Mouse (Mus musculus): ENCODE measurements at regions not wholly inside any gene's neighbourhood (a gene's known extent, or its start where the extent isn't known, plus 50 kb on each side); places are given as distances from the start of the nearest gene placed in this dataset.
"Not testable (repeated sequence)": the region's sequence is repeated elsewhere in the genome, so short reads cannot be mapped to it uniquely, and the experiment has no call there.

- intact Hi-C loops (cut with DNase I): no loop called here
- H3K27ac ChIP-seq: no peak overlapping the region
- H3K79me2 ChIP-seq (replicated peaks; ENCODE audit: control insufficient read depth, insufficient read depth, low read length): no peaks in the 10 kb centered on the region
- DNase-seq: no peak
- H3K4me1 ChIP-seq (ENCODE audit: control insufficient read depth, insufficient read depth, low read length): no peaks in the 10 kb centered on the region
- no peaks in the 10 kb centered on the region for H3K27me3 ChIP-seq (ENCODE audit: control insufficient read depth, insufficient read depth, low read length)
- H3K9ac ChIP-seq (ENCODE audit: low read depth, low read length): no peak overlapping the region
- H3K36me3 ChIP-seq (ENCODE audit: control insufficient read depth, insufficient read depth, low read length): no peaks in the 10 kb centered on the region
- H3K4me3 ChIP-seq: no peak overlapping the region
- no peak for TF ChIP-seq POLR2A (IDR thresholded peaks at IDR 0.05; ENCODE audit: insufficient read depth, low read depth, low read length)
- TF ChIP-seq CTCF (IDR thresholded peaks at IDR 0.05): peak; percentile 51
- 41% methylated on average over 6 of the region's 6 CpGs for WGBS
These were observed 111.3 kb downstream of the Syt10 start for GRCm38 (mm10) chr15:89730320-89730719.

GRCm38 (mm10) chr15:89724356-89724755, 117.3 kb downstream of the Syt10 start:
- Histone ChIP-seq H3K36me3 (ENCODE audit: control insufficient read depth, insufficient read depth, low read length) (no peaks in the 10 kb centered on the region), H3K79me2 (replicated peaks; ENCODE audit: control insufficient read depth, insufficient read depth, low read length) (no peaks in the 10 kb centered on the region), H3K9ac (ENCODE audit: low read depth, low read length) (no peak overlapping the region), H3K4me1 (ENCODE audit: control insufficient read depth, insufficient read depth, low read length) (no peaks in the 10 kb centered on the region), H3K27me3 (ENCODE audit: control insufficient read depth, insufficient read depth, low read length) (no peaks in the 10 kb centered on the region), H3K4me3 (no peak overlapping the region), H3K27ac (no peak overlapping the region)
- no peak for TF ChIP-seq CTCF (IDR thresholded peaks at IDR 0.05)
- no peak for TF ChIP-seq POLR2A (IDR thresholded peaks at IDR 0.05; ENCODE audit: insufficient read depth, low read depth, low read length)
- no peak for TF ChIP-seq EP300 (IDR thresholded peaks at IDR 0.05; ENCODE audit: insufficient read depth, low read depth, low read length)
- DNase-seq: no peak
- WGBS: 44% methylated on average over 12 of the region's 12 CpGs
- intact Hi-C loops (cut with DNase I): no loop called here

- Histone ChIP-seq H3K27me3 (ENCODE audit: control insufficient read depth, insufficient read depth, low read length) (no peaks in the 10 kb centered on the region), H3K9ac (ENCODE audit: low read depth, low read length) (no peak overlapping the region), H3K4me3 (no peak overlapping the region), H3K36me3 (ENCODE audit: control insufficient read depth, insufficient read depth, low read length) (no peaks in the 10 kb centered on the region), H3K4me1 (ENCODE audit: control insufficient read depth, insufficient read depth, low read length) (no peaks in the 10 kb centered on the region), H3K79me2 (replicated peaks; ENCODE audit: control insufficient read depth, insufficient read depth, low read length) (no peaks in the 10 kb centered on the region), H3K27ac (no peak overlapping the region)
- no peak for TF ChIP-seq CTCF (IDR thresholded peaks at IDR 0.05)
- no peak for TF ChIP-seq EP300 (IDR thresholded peaks at IDR 0.05; ENCODE audit: insufficient read depth, low read depth, low read length)
- TF ChIP-seq POLR2A (IDR thresholded peaks at IDR 0.05; ENCODE audit: insufficient read depth, low read depth, low read length): no peak
- DNase-seq: no peak
- intact Hi-C loops (cut with DNase I): no loop called here
- WGBS: 50% methylated on average over 2 of the region's 2 CpGs
These were observed 105.5 kb upstream of the Rabl2 start for GRCm38 (mm10) chr15:89697221-89697620.

- Histone ChIP-seq H3K79me2 (replicated peaks; ENCODE audit: control insufficient read depth, insufficient read depth, low read length) (no peaks in the 10 kb centered on the region), H3K9ac (ENCODE audit: low read depth, low read length) (no peak overlapping the region), H3K4me1 (ENCODE audit: control insufficient read depth, insufficient read depth, low read length) (no peaks in the 10 kb centered on the region), H3K27me3 (ENCODE audit: control insufficient read depth, insufficient read depth, low read length) (no peaks in the 10 kb centered on the region), H3K36me3 (ENCODE audit: control insufficient read depth, insufficient read depth, low read length) (no peaks in the 10 kb centered on the region), H3K4me3 (no peak overlapping the region), H3K27ac (no peak overlapping the region)
- no peak for DNase-seq
- no peak for TF ChIP-seq EP300 (IDR thresholded peaks at IDR 0.05; ENCODE audit: insufficient read depth, low read depth, low read length)
- no peak for TF ChIP-seq CTCF (IDR thresholded peaks at IDR 0.05)
- no peak for TF ChIP-seq POLR2A (IDR thresholded peaks at IDR 0.05; ENCODE audit: insufficient read depth, low read depth, low read length)
- intact Hi-C loops (cut with DNase I): no loop called here
These were observed 84.6 kb upstream of the Rabl2 start for GRCm38 (mm10) chr15:89676366-89676765.

- H3K4me3 ChIP-seq; H3K36me3 ChIP-seq (ENCODE audit: control insufficient read depth, insufficient read depth, low read length); H3K79me2 ChIP-seq (replicated peaks; ENCODE audit: control insufficient read depth, insufficient read depth, low read length); H3K9ac ChIP-seq (ENCODE audit: low read depth, low read length); H3K4me1 ChIP-seq (ENCODE audit: control insufficient read depth, insufficient read depth, low read length); DNase-seq; H3K27ac ChIP-seq; intact Hi-C loops (cut with DNase I); H3K27me3 ChIP-seq (ENCODE audit: control insufficient read depth, insufficient read depth, low read length): not testable (repeated sequence)
- WGBS: 81% methylated on average over 1 of the region's 1 CpGs
These were observed 64.8 kb upstream of the Rabl2 start for GRCm38 (mm10) chr15:89656558-89656957.

Data from heart, adult 2 months (tissue).